In genomic region chr13:78629041-78629727, GRCm38 (mm10) we compare ENCODE assay signal across 9 mouse cellular contexts.
DNase-seq lines count a peak whose midpoint lies in the region; ATAC-seq and TF ChIP-seq lines count a peak whose summit lies in the region.
"Had no signal": no experiment of that assay in that cellular context is flagged by ENCODE, and none has a peak within 500 bp of the region (broad histone marks: within the 10 kb centered on the region; RNA-seq: fewer than 3 reads in every experiment).

No protein-coding gene starts in this region.

- no peak overlapping the region for H3K4me3 ChIP-seq in layer of hippocampus, adult 2 months
- H3K4me3 ChIP-seq in forebrain, embryonic 12.5 days (replicated peaks), result no peak overlapping the region
- no peak overlapping the region for H3K4me3 ChIP-seq in midbrain, embryonic 14.5 days (replicated peaks; ENCODE audit: low read depth, low read length)
- H3K4me3 ChIP-seq: neural tube, embryonic 13.5 days had no signal

- DNase-seq in layer of hippocampus, adult 2 months (ENCODE audit: low spot score in 2 of 2), result peak in 1 of 2 experiments; percentile 7
- DNase-seq in layer of hippocampus, adult 9-10 months (ENCODE audit: low spot score), result no peak
- peak; percentile 76 for DNase-seq in embryo, embryonic 10.5 days (ENCODE audit: low spot score)
- DNase-seq in midbrain, embryonic 14.5 days, result peak; percentile 45
- DNase-seq in T-cell, adult 2 months (ENCODE audit: low spot score), result no peak
- no peak for DNase-seq in cerebellum, postnatal 25 days
- DNase-seq in liver, result no peak

- H3K27ac ChIP-seq in layer of hippocampus, adult 2 months, result peak overlapping the region; percentile 37
- no peak overlapping the region for H3K27ac ChIP-seq in forebrain, embryonic 12.5 days
- H3K27ac ChIP-seq in midbrain, embryonic 14.5 days (replicated peaks; ENCODE audit: low read depth, low read length), result no peak overlapping the region
- H3K27ac ChIP-seq: neural tube, embryonic 13.5 days had no signal

- peaks cover 7% of the 10 kb centered on the region; the same call in 1 of the 2 replicates for H3K27me3 ChIP-seq in forebrain, embryonic 12.5 days
- H3K27me3 ChIP-seq in midbrain, embryonic 14.5 days (ENCODE audit: control insufficient read depth, insufficient read depth, low read length), result no peaks in the 10 kb centered on the region
- H3K27me3 ChIP-seq: neural tube, embryonic 13.5 days had no signal

- TF ChIP-seq CTCF in layer of hippocampus, adult 2 months (conservative IDR thresholded peaks at IDR 0.05), result no peak

- H3K4me2 ChIP-seq in forebrain, embryonic 12.5 days, result no peak overlapping the region
- no peak overlapping the region for H3K4me2 ChIP-seq in midbrain, embryonic 14.5 days (ENCODE audit: low read length)
- H3K4me2 ChIP-seq: neural tube, embryonic 13.5 days had no signal

- 15% methylated on average over 10 of the region's 10 CpGs for WGBS in forebrain, embryonic 12.5 days
- WGBS in midbrain, embryonic 14.5 days, result 33% methylated on average over 10 of the region's 10 CpGs

- ATAC-seq in forebrain, embryonic 12.5 days (ENCODE audit: low FRiP score), result peak; percentile 71; the same call in 1 of the 2 replicates
- ATAC-seq in midbrain, embryonic 14.5 days (ENCODE audit: low FRiP score, low TSS enrichment), result no peak

- H3K36me3 ChIP-seq in forebrain, embryonic 12.5 days (replicated peaks), result no peaks in the 10 kb centered on the region
- H3K36me3 ChIP-seq in midbrain, embryonic 14.5 days (ENCODE audit: control insufficient read depth, insufficient read depth, low read length), result no peaks in the 10 kb centered on the region
- H3K36me3 ChIP-seq: neural tube, embryonic 13.5 days had no signal

- no peaks in the 10 kb centered on the region for H3K9me3 ChIP-seq in forebrain, embryonic 12.5 days
- no peaks in the 10 kb centered on the region for H3K9me3 ChIP-seq in midbrain, embryonic 14.5 days (ENCODE audit: control insufficient read depth, low read length)
- H3K9me3 ChIP-seq: neural tube, embryonic 13.5 days had no signal

- H3K9ac ChIP-seq in forebrain, embryonic 12.5 days, result no peak overlapping the region
- no peak overlapping the region for H3K9ac ChIP-seq in midbrain, embryonic 14.5 days (replicated peaks; ENCODE audit: low read length)
- H3K9ac ChIP-seq: neural tube, embryonic 13.5 days had no signal

- H3K4me1 ChIP-seq in forebrain, embryonic 12.5 days, result peaks cover 7% of the 10 kb centered on the region
- H3K4me1 ChIP-seq in midbrain, embryonic 14.5 days (ENCODE audit: control insufficient read depth, insufficient read depth, low read length), result no peaks in the 10 kb centered on the region

Comparison
In these comparisons a context has a peak if more than half of its experiments do, and no peak if none do; other contexts are left out.
1. DNase-seq: peak in embryo, embryonic 10.5 days (single experiment) and midbrain, embryonic 14.5 days (single experiment); none in layer of hippocampus, adult 9-10 months (single experiment), T-cell, adult 2 months (single experiment), cerebellum, postnatal 25 days (0 of 2) and liver (single experiment).